In the genomic region with DNA sequence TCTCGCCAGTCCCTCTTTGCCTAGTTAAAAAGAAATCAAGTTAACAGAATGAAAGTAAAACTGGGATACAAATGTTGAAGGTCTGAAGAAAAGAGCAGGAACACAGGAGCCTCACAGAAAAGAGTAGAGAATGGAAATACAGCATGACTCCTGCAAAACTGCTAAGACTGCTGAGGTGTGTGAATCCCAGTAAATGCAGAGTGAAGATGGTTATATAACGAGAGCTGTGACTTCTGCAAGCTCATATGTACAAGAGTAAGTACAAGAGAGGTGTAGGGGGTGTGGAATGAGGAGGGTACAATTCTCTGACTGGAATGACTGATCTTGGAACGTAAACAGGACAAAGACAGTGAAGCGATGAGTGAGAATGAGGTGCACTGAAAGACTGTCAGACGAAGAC, we compare ENCODE assay signal across 18 mouse cellular contexts.
"Had no signal": no experiment of that assay in that cellular context is flagged by ENCODE, and none has a peak within 500 bp of the region (broad histone marks: within the 10 kb centered on the region; RNA-seq: fewer than 3 reads in every experiment).

No protein-coding gene starts in this region.

- DNase-seq: lung, adult 18-20 months; lung, embryonic 14.5 days; lung, postnatal 10 days; lung, postnatal 4 days; midbrain, embryonic 14.5 days; retina, postnatal 1 day; right cerebral cortex, adult 18-20 months; right cerebral cortex, postnatal 14 days; thymus, adult 2 months; thymus, postnatal 25 days; thymus, postnatal 4 days had no signal

- H3K4me3 ChIP-seq: midbrain, embryonic 10.5 days; midbrain, embryonic 12.5 days; myocyte; neural tube, embryonic 13.5 days; neural tube, embryonic 15.5 days; stomach, embryonic 15.5 days had no signal

- H3K27ac ChIP-seq: midbrain, embryonic 10.5 days; midbrain, embryonic 12.5 days; neural tube, embryonic 13.5 days; neural tube, embryonic 15.5 days; stomach, embryonic 15.5 days; stomach, postnatal 0 days had no signal

- H3K27me3 ChIP-seq: midbrain, embryonic 12.5 days; neural tube, embryonic 13.5 days; neural tube, embryonic 15.5 days; stomach, embryonic 15.5 days had no signal

- H3K36me3 ChIP-seq: midbrain, embryonic 12.5 days; neural tube, embryonic 13.5 days; neural tube, embryonic 15.5 days; stomach, embryonic 15.5 days had no signal
